Mouse (Mus musculus) stomach, embryonic 15.5 days (tissue): Measurements from ENCODE around the gene Gm14391. TPM values are rescaled to one million over a fixed set of nuclear protein-coding genes. Genes with fewer than 3 reads are reported as not detected.
"Not testable (repeated sequence)": the region's sequence is repeated elsewhere in the genome, so short reads cannot be mapped to it uniquely, and the experiment has no call there.

Source experiments
- ATAC-seq: fragments of 200-750 bp; cut with Nextera tagmentation; 2 replicates; pipeline ENCODE4 v1.8.0; 2017; ENCODE audit warnings: low read depth, moderate number of reproducible peaks, moderate TSS enrichment; ENCODE audit not compliant: insufficient read depth, low FRiP score
- H3K27ac ChIP-seq: fragments of 300-500 bp; sonication (generic); 2 replicates; pipeline ENCODE4 v1.5.1; 2015; ENCODE audit warnings: mild to moderate bottlenecking, inconsistent platforms
- H3K27me3 ChIP-seq: fragments of 300-500 bp; sonication (generic); replicated peaks from 2 replicates; pipeline ENCODE4 v1.6.1; 2015; ENCODE audit warnings: inconsistent platforms
- H3K36me3 ChIP-seq: fragments of 300-500 bp; sonication (generic); 2 replicates; pipeline ENCODE4 v1.6.1; 2015; ENCODE audit warnings: inconsistent platforms
- H3K4me1 ChIP-seq: fragments of 300-500 bp; sonication (generic); 2 replicates; pipeline ENCODE4 v1.6.1; 2015; ENCODE audit warnings: inconsistent platforms
- H3K4me2 ChIP-seq: fragments of 300-500 bp; sonication (generic); 2 replicates; pipeline ENCODE4 v1.6.1; 2015; ENCODE audit warnings: mild to moderate bottlenecking, inconsistent platforms
- H3K4me3 ChIP-seq: fragments of 300-500 bp; sonication (generic); replicated peaks from 2 replicates; pipeline ENCODE4 v1.5.1; 2015; ENCODE audit warnings: inconsistent platforms
- H3K9ac ChIP-seq: fragments of 300-500 bp; sonication (generic); 2 replicates; pipeline ENCODE4 v1.6.1; 2015; ENCODE audit warnings: inconsistent platforms
- H3K9me3 ChIP-seq: fragments of 300-500 bp; sonication (generic); 2 replicates; pipeline ENCODE4 v1.6.1; 2016; ENCODE audit warnings: inconsistent platforms
- WGBS: fragments of 180-500 bp; shearing (Covaris S2); methylation state at CpG from one replicate; pipeline ENCODE4 v1.1.7; 2015; 5-methylcytosine and 5-hydroxymethylcytosine counted together
- polyA plus RNA-seq: library from polyadenylated mRNA; unstranded; fragments of >200 nt; fragmentation: Nextera tagmentation; extraction: Ambion mirVana; gene quantifications from 2 replicates; pipeline ENCODE4 v1.2.1, GENCODE M21; 2015

Gene Gm14391
- polyA plus RNA-seq: 5.2 and 6.4 TPM in 2 replicates

- H3K36me3 ChIP-seq, H3K9ac ChIP-seq, H3K27ac ChIP-seq, H3K4me2 ChIP-seq, H3K9me3 ChIP-seq, H3K4me1 ChIP-seq, ATAC-seq, H3K4me3 ChIP-seq, H3K27me3 ChIP-seq: not testable (repeated sequence)
- no CpG with 5 or more reads among the region's 7 CpGs for WGBS
Observed at GRCm38 (mm10) chr2:175206732-175207131, at the start of gene Gm14391. Gm14391 (minus strand) TSS chr2:175206917.

GRCm38 (mm10) chr2:175179008-175179407 lies 27.7 kb downstream of the Gm14391 start:
- H3K36me3 ChIP-seq, H3K9me3 ChIP-seq, H3K27ac ChIP-seq, ATAC-seq, H3K9ac ChIP-seq, H3K4me3 ChIP-seq, H3K27me3 ChIP-seq, H3K4me1 ChIP-seq, H3K4me2 ChIP-seq: not testable (repeated sequence)
- WGBS: 53% methylated on average over 1 of the region's 1 CpGs

- Histone ChIP-seq H3K27me3 (no peaks in the 10 kb centered on the region), H3K4me2 (no peak overlapping the region), H3K4me1 (no peaks in the 10 kb centered on the region), H3K36me3 (no peaks in the 10 kb centered on the region), H3K9me3 (no peaks in the 10 kb centered on the region), H3K9ac (no peak overlapping the region), H3K27ac (no peak overlapping the region), H3K4me3 (no peak overlapping the region)
- WGBS: 80% methylated on average over 6 of the region's 6 CpGs
- no peak for ATAC-seq
Observed at GRCm38 (mm10) chr2:175176312-175176711, 30.4 kb downstream of the Gm14391 start.

- H3K9ac ChIP-seq, H3K27me3 ChIP-seq, H3K9me3 ChIP-seq, H3K36me3 ChIP-seq, H3K4me3 ChIP-seq, H3K4me2 ChIP-seq, H3K27ac ChIP-seq, H3K4me1 ChIP-seq, ATAC-seq: not testable (repeated sequence)
- 72% methylated on average over 12 of the region's 12 CpGs for WGBS
Observed at GRCm38 (mm10) chr2:175175401-175176180, 31.1 kb downstream of the Gm14391 start, which contains the start of gene Gm14443. Gm14443 (minus strand) TSS chr2:175175871.

- 83% methylated on average over 2 of the region's 2 CpGs for WGBS
Observed at GRCm38 (mm10) chr2:175174058-175174457, 32.7 kb downstream of the Gm14391 start.

GRCm38 (mm10) chr2:175172906-175173595 lies 33.7 kb downstream of the Gm14391 start:
- H3K9me3 ChIP-seq, H3K27ac ChIP-seq, H3K27me3 ChIP-seq, H3K4me2 ChIP-seq, H3K36me3 ChIP-seq, H3K4me1 ChIP-seq, H3K9ac ChIP-seq, ATAC-seq, H3K4me3 ChIP-seq: not testable (repeated sequence)
- 78% methylated on average over 3 of the region's 3 CpGs for WGBS

More at GRCm38 (mm10) chr2:175174058-175174457, 32.7 kb downstream of the Gm14391 start:
- H3K9me3 ChIP-seq, H3K4me3 ChIP-seq, H3K4me2 ChIP-seq, H3K27me3 ChIP-seq, ATAC-seq, H3K36me3 ChIP-seq, H3K27ac ChIP-seq, H3K4me1 ChIP-seq, H3K9ac ChIP-seq: not testable (repeated sequence)

- H3K4me2 ChIP-seq: no peak overlapping the region
- no peak overlapping the region for H3K9ac ChIP-seq
- no peaks in the 10 kb centered on the region for H3K27me3 ChIP-seq
- H3K27ac ChIP-seq: no peak overlapping the region
- no peaks in the 10 kb centered on the region for H3K4me1 ChIP-seq
- ATAC-seq: no peak
- WGBS: 85% methylated on average over 3 of the region's 3 CpGs
- H3K9me3 ChIP-seq: no peaks in the 10 kb centered on the region
- H3K36me3 ChIP-seq: no peaks in the 10 kb centered on the region
- no peak overlapping the region for H3K4me3 ChIP-seq
Observed at GRCm38 (mm10) chr2:175172123-175172522, 34.6 kb downstream of the Gm14391 start.

GRCm38 (mm10) chr2:175166870-175167269 lies 39.8 kb downstream of the Gm14391 start:
- not testable (repeated sequence) for H3K4me2 ChIP-seq, H3K4me1 ChIP-seq, H3K27ac ChIP-seq, H3K4me3 ChIP-seq, H3K9ac ChIP-seq, H3K27me3 ChIP-seq, H3K9me3 ChIP-seq, H3K36me3 ChIP-seq, ATAC-seq
- WGBS: 87% methylated on average over 2 of the region's 2 CpGs

GRCm38 (mm10) chr2:175165110-175165509 lies 41.6 kb downstream of the Gm14391 start:
- H3K27ac ChIP-seq, H3K4me3 ChIP-seq, H3K36me3 ChIP-seq, H3K27me3 ChIP-seq, H3K9me3 ChIP-seq, H3K9ac ChIP-seq, ATAC-seq, H3K4me2 ChIP-seq, H3K4me1 ChIP-seq: not testable (repeated sequence)
- 92% methylated on average over 12 of the region's 12 CpGs for WGBS

GRCm38 (mm10) chr2:175161438-175161837 lies 45.3 kb downstream of the Gm14391 start:
- not testable (repeated sequence) for H3K9me3 ChIP-seq, H3K4me1 ChIP-seq, H3K27me3 ChIP-seq, H3K36me3 ChIP-seq, H3K27ac ChIP-seq, H3K9ac ChIP-seq, H3K4me2 ChIP-seq, ATAC-seq, H3K4me3 ChIP-seq
- WGBS: 90% methylated on average over 4 of the region's 4 CpGs

GRCm38 (mm10) chr2:175158642-175159041 lies 48.1 kb downstream of the Gm14391 start:
- no peak overlapping the region for H3K4me3 ChIP-seq
- no peak overlapping the region for H3K4me2 ChIP-seq
- H3K9me3 ChIP-seq: no peaks in the 10 kb centered on the region
- ATAC-seq: no peak
- H3K9ac ChIP-seq: no peak overlapping the region
- 86% methylated on average over 3 of the region's 3 CpGs for WGBS
- H3K4me1 ChIP-seq: no peaks in the 10 kb centered on the region
- H3K27ac ChIP-seq: no peak overlapping the region
- no peaks in the 10 kb centered on the region for H3K36me3 ChIP-seq
- no peaks in the 10 kb centered on the region for H3K27me3 ChIP-seq

- no peaks in the 10 kb centered on the region for H3K4me1 ChIP-seq
- no peaks in the 10 kb centered on the region for H3K9me3 ChIP-seq
- ATAC-seq: no peak
- H3K4me2 ChIP-seq: no peak overlapping the region
- H3K4me3 ChIP-seq: no peak overlapping the region
- WGBS: 88% methylated on average over 13 of the region's 13 CpGs
- H3K27ac ChIP-seq: no peak overlapping the region
- no peak overlapping the region for H3K9ac ChIP-seq
- H3K36me3 ChIP-seq: no peaks in the 10 kb centered on the region
- H3K27me3 ChIP-seq: no peaks in the 10 kb centered on the region
Observed at GRCm38 (mm10) chr2:175156696-175157095, 50.0 kb downstream of the Gm14391 start.
